Mouse (Mus musculus): ENCODE measurements around the gene Abcg3.

DNA sequence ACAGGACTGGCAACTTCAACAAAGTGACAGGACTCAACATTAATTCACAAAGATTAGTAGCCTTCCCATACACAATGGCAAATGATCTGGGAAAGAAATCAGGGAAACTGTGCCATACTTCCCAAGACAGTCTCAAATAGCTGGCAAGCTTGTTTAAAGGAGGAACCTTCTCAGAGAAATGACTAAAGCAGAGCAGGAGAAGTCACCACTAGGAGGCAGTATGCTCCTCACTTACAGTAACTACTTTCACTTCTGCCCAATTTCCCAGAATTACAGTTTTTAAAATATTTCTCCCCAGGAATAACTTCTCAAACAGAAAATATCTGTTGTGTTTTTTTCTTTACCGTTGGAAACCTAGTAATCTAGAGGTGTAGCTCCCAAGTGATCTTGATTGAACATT is 4.2 kb upstream of the Abcg3 start:
- TF ChIP-seq CTCF (IDR thresholded peaks at IDR 0.05; ENCODE audit: low read depth) (peak; percentile 40; the same call in 1 of the 2 replicates), EP300 (IDR thresholded peaks at IDR 0.05; ENCODE audit: low read depth) (no peak)
